Mouse (Mus musculus) forebrain, embryonic 12.5 days (tissue): ENCODE results near the gene Alox5. TPM values are rescaled to one million over a fixed set of nuclear protein-coding genes. Genes with fewer than 3 reads are reported as not detected.

Experiments used
- ATAC-seq: fragments of 200-750 bp; cut with Nextera tagmentation; 2 replicates; pipeline ENCODE4 v1.8.0; 2017; ENCODE audit warnings: moderate TSS enrichment; ENCODE audit not compliant: low FRiP score
- H3K27ac ChIP-seq: fragments of 300-500 bp; sonication (generic); 2 replicates; pipeline ENCODE4 v1.5.1; 2016; ENCODE audit warnings: mild to moderate bottlenecking
- H3K27me3 ChIP-seq: fragments of 300-500 bp; sonication (generic); 2 replicates; pipeline ENCODE4 v1.6.1; 2016; ENCODE audit warnings: mild to moderate bottlenecking
- H3K36me3 ChIP-seq: fragments of 300-500 bp; sonication (generic); replicated peaks from 2 replicates; pipeline ENCODE4 v1.6.1; 2016; ENCODE audit warnings: mild to moderate bottlenecking
- H3K4me1 ChIP-seq: fragments of 300-500 bp; sonication (generic); 2 replicates; pipeline ENCODE4 v1.6.1; 2016
- H3K4me2 ChIP-seq: fragments of 300-500 bp; sonication (generic); 2 replicates; pipeline ENCODE4 v1.6.1; 2016; ENCODE audit warnings: mild to moderate bottlenecking, moderate library complexity
- H3K4me3 ChIP-seq: fragments of 300-500 bp; sonication (generic); replicated peaks from 2 replicates; pipeline ENCODE4 v1.5.1; 2016; ENCODE audit warnings: mild to moderate bottlenecking
- H3K9ac ChIP-seq: fragments of 300-500 bp; sonication (generic); 2 replicates; pipeline ENCODE4 v1.6.1; 2016; ENCODE audit warnings: mild to moderate bottlenecking
- H3K9me3 ChIP-seq: fragments of 300-500 bp; sonication (generic); 2 replicates; pipeline ENCODE4 v1.6.1; 2016
- WGBS: fragments of 180-500 bp; shearing (Covaris S2); methylation state at CpG from one replicate; pipeline ENCODE4 v1.1.7; 2016; 5-methylcytosine and 5-hydroxymethylcytosine counted together
- polyA plus RNA-seq: library from polyadenylated mRNA; unstranded; fragments of >200 nt; fragmentation: Nextera tagmentation; extraction: Ambion mirVana; gene quantifications from 2 replicates; pipeline ENCODE4 v1.2.1, GENCODE M21; 2016

Gene Alox5
- polyA plus RNA-seq, 1 experiment from 2014 or later = 0.29 TPM

DNA sequence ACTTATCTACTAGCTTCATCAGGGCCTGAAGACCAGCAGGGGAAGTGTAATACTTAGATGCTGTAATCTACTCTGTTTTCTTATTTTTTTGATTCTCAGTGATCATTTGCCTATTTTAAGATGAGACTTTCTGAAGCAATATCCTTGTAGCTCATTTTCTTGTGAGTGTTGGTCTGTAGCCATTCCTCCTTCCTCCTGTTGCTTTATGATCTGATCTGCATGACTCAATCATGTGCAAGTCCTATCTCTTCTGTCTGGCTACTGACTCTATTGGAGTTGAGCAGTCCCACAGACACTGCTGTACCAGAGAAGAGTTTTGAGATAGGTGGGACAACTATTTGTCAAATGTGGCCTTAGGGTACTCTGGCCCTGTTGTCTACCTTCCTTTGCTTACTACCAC, 86.4 kb downstream of the Alox5 start:
- no peak overlapping the region for H3K4me2 ChIP-seq
- ATAC-seq = no peak

GRCm38 (mm10) chr6:116374136-116374535, 86.8 kb downstream of the Alox5 start:
- no peaks in the 10 kb centered on the region for H3K27me3 ChIP-seq
- H3K4me1 ChIP-seq = no peaks in the 10 kb centered on the region
- WGBS = 90% methylated on average over 1 of the region's 1 CpGs
- H3K9me3 ChIP-seq = no peaks in the 10 kb centered on the region
- no peak overlapping the region for H3K4me3 ChIP-seq
- no peak overlapping the region for H3K4me2 ChIP-seq
- H3K27ac ChIP-seq = no peak overlapping the region
- no peak overlapping the region for H3K9ac ChIP-seq
- H3K36me3 ChIP-seq = peaks cover 11% of the 10 kb centered on the region
- ATAC-seq = no peak

More for the DNA sequence above, 86.4 kb downstream of the Alox5 start:
- Histone ChIP-seq H3K36me3 (peaks cover 11% of the 10 kb centered on the region), H3K4me3 (no peak overlapping the region), H3K27me3 (no peaks in the 10 kb centered on the region), H3K4me1 (no peaks in the 10 kb centered on the region), H3K9me3 (no peaks in the 10 kb centered on the region), H3K9ac (no peak overlapping the region), H3K27ac (no peak overlapping the region)

- H3K9me3 ChIP-seq = no peaks in the 10 kb centered on the region
- H3K4me2 ChIP-seq = no peak overlapping the region
- no peaks in the 10 kb centered on the region for H3K27me3 ChIP-seq
- H3K4me3 ChIP-seq = no peak overlapping the region
- H3K4me1 ChIP-seq = no peaks in the 10 kb centered on the region
- 90% methylated on average over 3 of the region's 3 CpGs for WGBS
- ATAC-seq = no peak
- no peak overlapping the region for H3K9ac ChIP-seq
- no peak overlapping the region for H3K27ac ChIP-seq
- H3K36me3 ChIP-seq = no peaks in the 10 kb centered on the region
These were observed 89.5 kb downstream of the Alox5 start for GRCm38 (mm10) chr6:116371500-116371899.

- no peak for ATAC-seq
- Histone ChIP-seq H3K9ac (no peak overlapping the region), H3K4me2 (no peak overlapping the region), H3K4me3 (no peak overlapping the region), H3K9me3 (no peaks in the 10 kb centered on the region), H3K4me1 (no peaks in the 10 kb centered on the region), H3K27ac (no peak overlapping the region), H3K36me3 (no peaks in the 10 kb centered on the region), H3K27me3 (no peaks in the 10 kb centered on the region)
- WGBS = 87% methylated on average over 6 of the region's 6 CpGs
These were observed 90.6 kb downstream of the Alox5 start for GRCm38 (mm10) chr6:116370216-116370976.

- no peak overlapping the region for H3K4me2 ChIP-seq
- 93% methylated on average over 1 of the region's 1 CpGs for WGBS
- H3K4me1 ChIP-seq = no peaks in the 10 kb centered on the region
- no peak for ATAC-seq
- no peak overlapping the region for H3K27ac ChIP-seq
- H3K9ac ChIP-seq = no peak overlapping the region
- H3K27me3 ChIP-seq = no peaks in the 10 kb centered on the region
- no peak overlapping the region for H3K4me3 ChIP-seq
- H3K36me3 ChIP-seq = no peaks in the 10 kb centered on the region
- H3K9me3 ChIP-seq = no peaks in the 10 kb centered on the region
These were observed 91.2 kb downstream of the Alox5 start for GRCm38 (mm10) chr6:116369811-116370210.

DNA sequence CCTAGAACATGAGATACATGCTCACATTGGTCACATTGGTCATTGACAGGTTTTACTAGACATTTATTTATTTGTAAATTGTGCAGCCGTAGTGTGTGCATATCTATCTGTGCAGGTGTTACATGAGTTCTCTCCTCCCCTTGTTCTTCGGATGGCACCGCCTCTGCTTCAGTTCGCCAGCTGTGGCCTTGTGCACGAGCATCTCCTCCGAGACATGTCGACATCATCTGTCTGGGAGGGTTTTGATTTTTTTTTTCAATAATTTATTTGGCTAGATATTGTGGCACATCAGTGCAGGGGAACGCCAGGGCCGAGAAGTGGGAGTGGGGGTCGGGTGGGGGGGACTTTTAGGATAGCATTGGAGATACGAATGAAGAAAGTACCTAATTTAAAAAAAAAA, 93.0 kb downstream of the Alox5 start:
- Histone ChIP-seq H3K27me3 (no peaks in the 10 kb centered on the region), H3K9ac (no peak overlapping the region), H3K4me1 (no peaks in the 10 kb centered on the region), H3K9me3 (no peaks in the 10 kb centered on the region), H3K27ac (no peak overlapping the region), H3K4me2 (no peak overlapping the region), H3K36me3 (no peaks in the 10 kb centered on the region), H3K4me3 (no peak overlapping the region)
- no peak for ATAC-seq
- 86% methylated on average over 11 of the region's 11 CpGs for WGBS

DNA sequence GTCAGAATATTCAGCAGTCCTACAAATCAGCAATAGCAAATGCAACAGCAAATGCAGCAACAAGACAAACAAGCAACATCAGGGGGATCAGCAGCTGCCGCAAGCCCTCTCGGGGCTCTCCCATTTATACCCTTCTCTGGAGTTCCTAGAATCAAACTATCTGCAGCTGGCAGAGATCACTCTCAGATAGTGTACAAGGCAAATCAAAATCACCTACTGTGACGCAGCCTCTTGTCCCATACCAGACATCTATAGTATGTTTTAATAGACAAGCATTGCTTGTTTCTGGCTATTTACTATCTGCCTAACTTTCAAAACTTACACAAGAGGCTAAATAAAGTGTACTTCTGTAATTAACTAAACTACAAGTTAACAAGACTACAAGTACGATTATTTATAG, 99.0 kb downstream of the Alox5 start:
- 94% methylated on average over 4 of the region's 4 CpGs for WGBS
- no peak overlapping the region for H3K4me3 ChIP-seq
- no peaks in the 10 kb centered on the region for H3K36me3 ChIP-seq
- ATAC-seq = no peak
- no peaks in the 10 kb centered on the region for H3K27me3 ChIP-seq
- no peaks in the 10 kb centered on the region for H3K9me3 ChIP-seq
- no peaks in the 10 kb centered on the region for H3K4me1 ChIP-seq
- no peak overlapping the region for H3K4me2 ChIP-seq
- no peak overlapping the region for H3K9ac ChIP-seq
- no peak overlapping the region for H3K27ac ChIP-seq

GRCm38 (mm10) chr6:116361463-116361862, 99.5 kb downstream of the Alox5 start:
- Histone ChIP-seq H3K9me3 (no peaks in the 10 kb centered on the region), H3K27ac (no peak overlapping the region), H3K4me3 (no peak overlapping the region), H3K4me1 (no peaks in the 10 kb centered on the region), H3K9ac (no peak overlapping the region), H3K4me2 (no peak overlapping the region), H3K36me3 (no peaks in the 10 kb centered on the region), H3K27me3 (no peaks in the 10 kb centered on the region)
- no peak for ATAC-seq
- 86% methylated on average over 3 of the region's 3 CpGs for WGBS

Other genes starting within 250 kb of the Alox5 start
- gene Zfand4, start 197.0 kb downstream of the Alox5 start, polyA plus RNA-seq = 10.7 and 12.1 TPM in 2 replicates
- gene March8, start 123.2 kb downstream of the Alox5 start, polyA plus RNA-seq = 52.2 and 54.7 TPM in 2 replicates
- gene Olfr211, start 27.9 kb upstream of the Alox5 start, polyA plus RNA-seq = not detected in 2 replicates
- not detected in 2 replicates for gene Olfr212, start 45.3 kb upstream of the Alox5 start, polyA plus RNA-seq
- not detected in 2 replicates for gene Olfr213, start 77.3 kb upstream of the Alox5 start, polyA plus RNA-seq
- 0.28 and 0.68 TPM in 2 replicates for gene Gm5580, start 90.0 kb upstream of the Alox5 start, polyA plus RNA-seq
- gene Olfr214, start 93.1 kb upstream of the Alox5 start, polyA plus RNA-seq = not detected in 2 replicates
- gene Olfr215, start 123.0 kb upstream of the Alox5 start, polyA plus RNA-seq = not detected in 2 replicates
- gene Zfp422, start 167.8 kb upstream of the Alox5 start, polyA plus RNA-seq = 316 and 342 TPM in 2 replicates
- 4.2 and 4.8 TPM in 2 replicates for gene Depp1, start 189.4 kb upstream of the Alox5 start, polyA plus RNA-seq
- gene Rassf4, start 212.8 kb upstream of the Alox5 start, polyA plus RNA-seq = 17.1 and 19.9 TPM in 2 replicates